Mouse (Mus musculus): ENCODE results near the gene Ppp2r3d. TPM values are rescaled to one million over a fixed set of nuclear protein-coding genes. Genes with fewer than 3 reads are reported as not detected.

The Ppp2r3d gene
- polyA plus RNA-seq, 1 experiment from 2014 or later = 188 TPM

Other genes starting within 250 kb of the Ppp2r3d start
- gene 2010315B03Rik, start 164.2 kb downstream of the Ppp2r3d start, polyA plus RNA-seq (2015; fragmentation: Nextera tagmentation; extraction: Ambion mirVana) = 9.1 and 9.4 TPM in 2 replicates
- not detected in 2 replicates for gene Gm21836, start 16.9 kb upstream of the Ppp2r3d start, polyA plus RNA-seq (2015; fragmentation: Nextera tagmentation; extraction: Ambion mirVana)